12 mouse cellular contexts compared by ENCODE assay signal in the genomic region with DNA sequence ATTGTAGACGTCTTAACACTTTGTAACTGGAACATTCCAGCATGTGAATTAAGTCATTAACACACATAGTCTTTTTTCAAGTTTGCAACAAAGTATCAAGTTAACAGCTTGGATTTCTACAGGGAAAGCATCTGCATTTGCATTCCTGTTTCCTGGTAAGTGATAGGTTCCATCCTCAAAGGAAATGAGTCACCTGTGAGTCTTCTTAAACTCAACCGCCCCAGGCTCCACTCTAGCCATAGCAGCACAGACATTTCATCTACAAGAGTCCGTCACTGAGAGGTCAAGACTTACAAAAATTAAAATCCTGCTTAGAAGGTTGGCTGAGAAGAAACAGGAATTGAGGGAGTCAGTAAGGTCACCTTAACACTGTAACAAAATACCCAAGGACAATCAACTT.
"Had no signal": no experiment of that assay in that cellular context is flagged by ENCODE, and none has a peak within 500 bp of the region (broad histone marks: within the 10 kb centered on the region; RNA-seq: fewer than 3 reads in every experiment).

No protein-coding gene starts in this region.

- DNase-seq: gastrocnemius, adult 2 months; gastrocnemius, postnatal 10 days; gastrocnemius, postnatal 25 days; heart, adult 18-20 months; heart, postnatal 10 days; heart, postnatal 4 days; kidney, adult 18-20 months; kidney, adult 8-10 months; kidney, postnatal 10 days; kidney, postnatal 25 days; kidney, postnatal 4 days; left cerebral cortex, postnatal 4 days had no signal
